Mouse (Mus musculus) hindbrain, postnatal 0 days (tissue): Measurements from ENCODE around the gene Lgr4. TPM values are rescaled to one million over a fixed set of nuclear protein-coding genes. Genes with fewer than 3 reads are reported as not detected.
"Not testable (repeated sequence)": the region's sequence is repeated elsewhere in the genome, so short reads cannot be mapped to it uniquely, and the experiment has no call there.

Source experiments
- ATAC-seq: fragments of 200-750 bp; cut with Nextera tagmentation; 2 replicates; pipeline ENCODE4 v1.8.0; 2017; ENCODE audit warnings: mild to moderate bottlenecking, moderate TSS enrichment, moderate library complexity
- DNase-seq: peaks from one replicate; pipeline ENCODE4 v3.0.0-alpha.2; 2015; ENCODE audit warnings: low spot score
- H3K27ac ChIP-seq: fragments of 300-500 bp; sonication (generic); 2 replicates; pipeline ENCODE4 v1.5.1; 2014; ENCODE audit warnings: mild to moderate bottlenecking
- H3K27me3 ChIP-seq: fragments of 300-500 bp; sonication (generic); 2 replicates; pipeline ENCODE4 v1.6.1; 2014; ENCODE audit warnings: low read length, mixed read lengths; ENCODE audit not compliant: insufficient read depth
- H3K36me3 ChIP-seq: fragments of 300-500 bp; sonication (generic); 2 replicates; pipeline ENCODE4 v1.6.1; 2014; ENCODE audit warnings: low read length, mixed read lengths; ENCODE audit not compliant: insufficient read depth
- H3K4me1 ChIP-seq: fragments of 300-500 bp; sonication (generic); 2 replicates; pipeline ENCODE4 v1.6.1; 2014; ENCODE audit warnings: antibody characterized with exemption, low read length, mixed read lengths; ENCODE audit not compliant: insufficient read depth
- H3K4me2 ChIP-seq: fragments of 300-500 bp; sonication (generic); 2 replicates; pipeline ENCODE4 v1.6.1; 2014; ENCODE audit warnings: low read depth, mild to moderate bottlenecking, low read length, moderate library complexity, mixed read lengths
- H3K4me3 ChIP-seq: fragments of 300-500 bp; sonication (generic); 2 replicates; pipeline ENCODE4 v1.5.1; 2014; ENCODE audit warnings: low read length
- H3K9ac ChIP-seq: fragments of 300-500 bp; sonication (generic); replicated peaks from 2 replicates; pipeline ENCODE4 v1.6.1; 2014; ENCODE audit warnings: mild to moderate bottlenecking, low read length, moderate library complexity, mixed read lengths
- H3K9me3 ChIP-seq: fragments of 300-500 bp; sonication (generic); 2 replicates; pipeline ENCODE4 v1.6.1; 2016; ENCODE audit warnings: low read length, mixed read lengths
- CTCF ChIP-seq: IDR thresholded peaks from 2 replicates; pipeline ENCODE4 v1.5.1; 2016; ENCODE audit warnings: antibody characterized with exemption, control low read depth, low read depth
- WGBS: fragments of 180-500 bp; shearing (Covaris S2); extraction: QIAGEN DNeasy Blood & Tissue Kit; methylation state at CpG from one replicate; pipeline ENCODE4 v1.1.7; 2014; 5-methylcytosine and 5-hydroxymethylcytosine counted together
- polyA plus RNA-seq: library from polyadenylated mRNA; unstranded; fragments of >200 nt; fragmentation: Nextera tagmentation; extraction: Ambion mirVana; gene quantifications from 2 replicates; pipeline ENCODE4 v1.2.1, GENCODE M21; 2015
- total RNA-seq: library from RNA; depleted of rRNA; stranded (reverse); fragments of >200 nt; gene quantifications from 2 replicates; pipeline ENCODE4 v1.2.3, GENCODE M21; 2014; rRNA removed

The Lgr4 gene
- total RNA-seq (27.9 and 28.2 TPM in 2 replicates), polyA plus RNA-seq (9.0 and 9.8 TPM in 2 replicates)

DNA sequence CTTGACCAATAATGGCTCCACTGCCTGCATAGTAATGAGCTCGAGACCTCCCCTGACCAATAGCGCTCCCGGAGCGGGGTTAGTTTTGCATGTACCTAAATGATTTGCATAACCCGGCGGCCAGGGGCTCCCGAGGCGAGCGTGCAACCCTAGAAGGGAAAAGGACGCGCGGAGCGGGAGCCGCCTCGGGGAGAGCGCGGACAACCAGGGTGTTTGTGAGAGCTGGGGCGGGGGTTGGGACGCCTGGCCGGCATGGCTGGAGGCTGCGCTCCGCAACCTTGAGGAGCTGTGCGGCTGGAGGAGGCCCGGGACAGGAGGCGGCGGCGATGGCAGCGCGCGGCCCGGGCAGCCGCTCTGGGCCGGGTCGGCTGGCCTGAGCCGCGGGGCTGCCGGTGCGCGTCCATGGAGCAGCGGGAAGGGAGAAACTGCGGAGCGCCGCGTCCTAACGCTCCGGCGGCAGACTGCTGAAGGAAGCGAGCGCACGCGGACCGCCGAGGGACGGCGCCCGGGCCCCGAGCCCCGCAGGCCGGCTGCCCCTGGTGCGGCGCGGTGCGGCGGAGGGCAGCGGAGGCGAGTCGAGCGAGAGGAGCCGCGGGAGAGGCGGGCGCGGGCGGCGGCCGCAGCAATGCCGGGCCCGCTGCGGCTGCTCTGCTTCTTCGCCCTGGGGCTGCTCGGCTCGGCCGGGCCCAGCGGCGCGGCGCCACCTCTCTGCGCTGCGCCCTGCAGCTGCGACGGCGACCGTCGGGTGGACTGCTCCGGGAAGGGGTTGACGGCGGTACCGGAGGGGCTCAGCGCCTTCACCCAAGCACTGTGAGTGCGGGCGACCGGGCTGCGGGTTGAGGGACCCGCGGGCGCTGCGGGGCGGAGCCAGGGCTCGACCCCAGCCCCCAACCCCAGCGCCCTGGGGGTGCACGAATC, at the start of gene Lgr4:
Gene Lgr4, plus strand, starts transcription at position 152 of the 918 bp plus-strand sequence.
- no peak for TF ChIP-seq CTCF
- no peaks in the 10 kb centered on the region for H3K27me3 ChIP-seq
- peak within 1 kb of the TSS; percentile 81 for H3K9ac ChIP-seq
- no peaks in the 10 kb centered on the region for H3K36me3 ChIP-seq
- peaks cover 9% of the 10 kb centered on the region; the same call in 1 of the 2 replicates for H3K4me1 ChIP-seq
- peak within 1 kb of the TSS; percentile 75 for H3K4me3 ChIP-seq
- peak within 1 kb of the TSS; percentile 66 for H3K4me2 ChIP-seq
- DNase-seq, result peak; percentile 96
- H3K9me3 ChIP-seq, result no peaks in the 10 kb centered on the region
- ATAC-seq, result peak; percentile 98
- WGBS, result 1% methylated on average over 82 of the region's 111 CpGs
- H3K27ac ChIP-seq, result peak within 1 kb of the TSS; percentile 90

GRCm38 (mm10) chr2:109879429-109879828, 38.0 kb upstream of the Lgr4 start:
- not testable (repeated sequence) for H3K27me3 ChIP-seq, ATAC-seq, H3K27ac ChIP-seq, H3K9me3 ChIP-seq, H3K9ac ChIP-seq, H3K4me2 ChIP-seq, H3K4me1 ChIP-seq, DNase-seq, H3K4me3 ChIP-seq, H3K36me3 ChIP-seq
- 83% methylated on average over 4 of the region's 4 CpGs for WGBS

DNA sequence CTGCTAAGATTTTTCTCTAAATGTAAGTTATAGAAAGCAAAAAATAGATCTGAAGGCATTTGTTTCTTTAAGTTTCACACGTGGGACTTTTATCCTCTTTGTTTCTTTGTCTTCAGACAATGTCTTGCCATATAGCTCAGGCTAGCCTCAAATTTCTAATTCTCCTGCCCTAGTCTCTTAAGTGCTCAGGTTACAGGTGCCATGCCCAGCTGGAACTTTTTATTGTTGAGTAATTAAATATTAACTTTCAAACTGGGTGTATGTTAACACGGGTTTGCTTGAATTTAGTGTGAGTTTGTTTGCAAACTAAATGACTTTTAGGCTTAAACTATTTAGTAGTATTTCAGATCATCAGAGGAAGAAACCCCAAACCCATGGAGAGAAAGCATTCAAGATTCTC, 36.3 kb upstream of the Lgr4 start:
- Histone ChIP-seq H3K4me2 (no peak overlapping the region), H3K9me3 (no peaks in the 10 kb centered on the region), H3K4me3 (no peak overlapping the region), H3K4me1 (no peaks in the 10 kb centered on the region), H3K9ac (no peak overlapping the region), H3K36me3 (no peaks in the 10 kb centered on the region), H3K27ac (no peak overlapping the region), H3K27me3 (no peaks in the 10 kb centered on the region)
- DNase-seq (no peak), ATAC-seq (no peak)
- TF ChIP-seq CTCF, result no peak
- WGBS, result 60% methylated on average over 2 of the region's 2 CpGs

DNA sequence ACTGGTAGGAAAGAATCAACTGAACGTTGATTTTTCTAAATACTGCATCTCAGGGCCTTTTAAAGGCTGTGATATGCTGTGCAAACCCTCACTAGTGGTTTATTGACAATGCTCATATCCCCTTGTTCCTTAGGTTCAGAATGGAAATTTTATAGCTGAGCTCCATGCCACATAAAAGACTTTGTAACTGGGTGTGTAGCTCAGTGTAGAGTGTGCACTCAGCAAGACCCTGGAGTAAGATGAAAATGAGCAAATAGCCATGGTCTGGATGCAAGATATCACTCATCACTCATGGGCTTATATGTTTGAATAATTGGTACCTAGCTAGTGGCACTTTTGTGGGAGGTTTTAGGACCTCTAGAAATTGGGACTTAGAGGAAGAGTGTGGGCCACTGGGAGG, 35.8 kb upstream of the Lgr4 start:
- WGBS, result 70% methylated on average over 1 of the region's 1 CpGs
- TF ChIP-seq CTCF, result no peak
- no peak overlapping the region for H3K9ac ChIP-seq
- no peak overlapping the region for H3K4me3 ChIP-seq
- H3K27me3 ChIP-seq, result no peaks in the 10 kb centered on the region
- H3K9me3 ChIP-seq, result no peaks in the 10 kb centered on the region
- H3K4me2 ChIP-seq, result no peak overlapping the region
- DNase-seq (no peak), ATAC-seq (no peak)
- H3K4me1 ChIP-seq, result no peaks in the 10 kb centered on the region
- no peaks in the 10 kb centered on the region for H3K36me3 ChIP-seq
- H3K27ac ChIP-seq, result no peak overlapping the region

DNA sequence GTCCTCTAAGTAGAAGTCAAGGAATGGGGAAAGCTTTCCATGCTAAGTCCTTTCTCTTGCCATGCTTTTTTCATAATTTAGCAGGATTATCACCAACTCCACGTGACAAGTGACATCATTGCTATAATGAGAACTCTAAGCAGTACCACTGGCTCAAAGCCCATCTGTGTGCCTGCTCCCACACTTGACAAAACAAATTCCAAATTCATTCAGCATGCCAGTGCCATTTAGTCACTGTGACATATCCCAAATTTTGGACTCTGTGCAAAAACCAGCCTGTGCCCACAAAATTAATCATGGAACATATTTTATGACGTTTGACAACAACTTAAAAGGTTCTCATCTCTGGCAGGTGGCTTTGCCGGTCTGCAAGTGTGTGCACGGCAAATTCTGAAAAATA, 33.3 kb upstream of the Lgr4 start:
- ATAC-seq (no peak), DNase-seq (no peak)
- Histone ChIP-seq H3K27ac (no peak overlapping the region), H3K4me2 (no peak overlapping the region), H3K4me3 (no peak overlapping the region), H3K9me3 (no peaks in the 10 kb centered on the region), H3K9ac (no peak overlapping the region), H3K4me1 (no peaks in the 10 kb centered on the region), H3K36me3 (no peaks in the 10 kb centered on the region), H3K27me3 (no peaks in the 10 kb centered on the region)
- 64% methylated on average over 4 of the region's 4 CpGs for WGBS
- no peak for TF ChIP-seq CTCF

GRCm38 (mm10) chr2:109884507-109884906, 32.9 kb upstream of the Lgr4 start:
- Histone ChIP-seq H3K27me3 (no peaks in the 10 kb centered on the region), H3K9me3 (no peaks in the 10 kb centered on the region), H3K4me3 (no peak overlapping the region), H3K4me1 (no peaks in the 10 kb centered on the region), H3K4me2 (no peak overlapping the region), H3K9ac (no peak overlapping the region), H3K36me3 (no peaks in the 10 kb centered on the region), H3K27ac (no peak overlapping the region)
- ATAC-seq, result no peak
- DNase-seq, result peak; percentile 26
- no peak for TF ChIP-seq CTCF
- 49% methylated on average over 4 of the region's 4 CpGs for WGBS

GRCm38 (mm10) chr2:109890068-109890467, 27.4 kb upstream of the Lgr4 start:
- H3K9me3 ChIP-seq, result no peaks in the 10 kb centered on the region
- H3K27ac ChIP-seq, result peak overlapping the region; percentile 95
- peak overlapping the region; percentile 98 for H3K9ac ChIP-seq
- peak overlapping the region; percentile 98 for H3K4me3 ChIP-seq
- peaks cover 4% of the 10 kb centered on the region; the same call in 1 of the 2 replicates for H3K36me3 ChIP-seq
- 37% methylated on average over 4 of the region's 4 CpGs for WGBS
- TF ChIP-seq CTCF, result peak; percentile 43
- H3K4me1 ChIP-seq, result peaks cover 10% of the 10 kb centered on the region
- no peak for ATAC-seq
- DNase-seq, result peak; percentile 5
- H3K27me3 ChIP-seq, result no peaks in the 10 kb centered on the region
- H3K4me2 ChIP-seq, result peak overlapping the region; percentile 78
